In genomic region chr7:73422223-73423113, GRCm38 (mm10) we compare ENCODE assay signal across 8 mouse cellular contexts. TPM values are rescaled to one million over a fixed set of nuclear protein-coding genes. Genes with fewer than 3 reads are reported as not detected.
DNase-seq lines count a peak whose midpoint lies in the region; ATAC-seq and TF ChIP-seq lines count a peak whose summit lies in the region.

No protein-coding gene starts in this region.

- H3K79me2 ChIP-seq in heart, adult 2 months (replicated peaks; ENCODE audit: control insufficient read depth, insufficient read depth, low read length) = no peaks in the 10 kb centered on the region

- no peaks in the 10 kb centered on the region for H3K9me3 ChIP-seq in heart, embryonic 11.5 days (replicated peaks; ENCODE audit: control insufficient read depth, low read length)
- H3K9me3 ChIP-seq in forebrain, embryonic 11.5 days (ENCODE audit: control insufficient read depth, low read length) = no peaks in the 10 kb centered on the region
- H3K9me3 ChIP-seq in hindbrain, embryonic 13.5 days = no peaks in the 10 kb centered on the region

- no peak for ATAC-seq in heart, embryonic 11.5 days (replicated peaks; ENCODE audit: insufficient number of reproducible peaks, low FRiP score, low TSS enrichment)
- peak; percentile 34 for ATAC-seq in forebrain, embryonic 11.5 days (replicated peaks; ENCODE audit: low FRiP score)
- ATAC-seq in hindbrain, embryonic 13.5 days (ENCODE audit: low FRiP score) = no peak

- no peaks in the 10 kb centered on the region for H3K27me3 ChIP-seq in heart, adult 2 months (ENCODE audit: control insufficient read depth, insufficient read depth, low read length)
- H3K27me3 ChIP-seq in heart, embryonic 11.5 days (ENCODE audit: control insufficient read depth, insufficient read depth, low read length) = no peaks in the 10 kb centered on the region
- H3K27me3 ChIP-seq in forebrain, embryonic 11.5 days (ENCODE audit: control insufficient read depth, insufficient read depth, low read length) = no peaks in the 10 kb centered on the region
- no peaks in the 10 kb centered on the region for H3K27me3 ChIP-seq in hindbrain, embryonic 13.5 days
- H3K27me3 ChIP-seq in small intestine, adult 2 months (ENCODE audit: control insufficient read depth, insufficient read depth, low read length) = no peaks in the 10 kb centered on the region

- no peak overlapping the region for H3K4me2 ChIP-seq in heart, embryonic 11.5 days
- no peak overlapping the region for H3K4me2 ChIP-seq in forebrain, embryonic 11.5 days (ENCODE audit: low read depth, low read length, severe bottlenecking)
- H3K4me2 ChIP-seq in hindbrain, embryonic 13.5 days = no peak overlapping the region

- TF ChIP-seq POLR2A in heart, adult 2 months (IDR thresholded peaks at IDR 0.05; ENCODE audit: insufficient read depth, low read depth, low read length) = no peak
- TF ChIP-seq POLR2A in small intestine, adult 2 months (IDR thresholded peaks at IDR 0.05; ENCODE audit: low read depth, low read length) = no peak

- peak; percentile 73 to 74 for DNase-seq in heart, adult 2 months
- DNase-seq in c-Kit-positive CD71-positive TER-119-negative erythroid progenitor cells, embryonic 14.5 days (ENCODE audit: low read depth) = peak; percentile 54
- peak; percentile 85 for DNase-seq in forebrain, embryonic 11.5 days (ENCODE audit: low spot score)
- peak; percentile 89 for DNase-seq in left cerebral cortex, adult 11 months (ENCODE audit: low spot score)
- peak; percentile 84 for DNase-seq in mesoderm, embryonic 11.5 days (ENCODE audit: low read depth, low spot score)

- TF ChIP-seq EP300 in heart, adult 2 months (IDR thresholded peaks at IDR 0.05; ENCODE audit: insufficient read depth, low read depth, low read length) = peak; percentile 73; the same call in 1 of the 2 replicates

- H3K4me3 ChIP-seq in heart, adult 2 months = no peak overlapping the region
- H3K4me3 ChIP-seq in heart, embryonic 11.5 days (ENCODE audit: low read depth, low read length) = no peak overlapping the region
- no peak overlapping the region for H3K4me3 ChIP-seq in forebrain, embryonic 11.5 days (ENCODE audit: low read depth, low read length)
- H3K4me3 ChIP-seq in hindbrain, embryonic 13.5 days = no peak overlapping the region
- no peak overlapping the region for H3K4me3 ChIP-seq in small intestine, adult 2 months (ENCODE audit: low read depth, low read length)

- WGBS in heart, adult 2 months = 36% methylated on average over 12 of the region's 12 CpGs
- 33% methylated on average over 12 of the region's 12 CpGs for WGBS in heart, embryonic 11.5 days (ENCODE audit: insufficient replicate concordance)
- WGBS in forebrain, embryonic 11.5 days = 31% methylated on average over 12 of the region's 12 CpGs
- 20% methylated on average over 12 of the region's 12 CpGs for WGBS in hindbrain, embryonic 13.5 days
- 31% methylated on average over 12 of the region's 12 CpGs for WGBS in small intestine, adult 2 months

- no peak overlapping the region for H3K9ac ChIP-seq in heart, adult 2 months (ENCODE audit: low read depth, low read length)
- H3K9ac ChIP-seq in heart, embryonic 11.5 days (ENCODE audit: low read depth, low read length) = no peak overlapping the region
- no peak overlapping the region for H3K9ac ChIP-seq in forebrain, embryonic 11.5 days (ENCODE audit: low read length)
- 0 out of 2 replicates have a peak overlapping the region, but pooled peaks have one; percentile 25 for H3K9ac ChIP-seq in hindbrain, embryonic 13.5 days

- no peak overlapping the region for H3K27ac ChIP-seq in heart, adult 2 months
- no peak overlapping the region for H3K27ac ChIP-seq in heart, embryonic 11.5 days (ENCODE audit: low read depth, low read length)
- no peak overlapping the region for H3K27ac ChIP-seq in forebrain, embryonic 11.5 days (ENCODE audit: low read depth, low read length)
- peak overlapping the region; percentile 73; the same call in 1 of the 2 replicates for H3K27ac ChIP-seq in hindbrain, embryonic 13.5 days
- no peak overlapping the region for H3K27ac ChIP-seq in small intestine, adult 2 months (ENCODE audit: insufficient read depth, low read depth, low read length)

- peak; percentile 87 for TF ChIP-seq CTCF in heart, adult 2 months (IDR thresholded peaks at IDR 0.05)
- TF ChIP-seq CTCF in small intestine, adult 2 months (IDR thresholded peaks at IDR 0.05; ENCODE audit: extremely low read depth, insufficient read length, insufficient replicate concordance, low read depth, low read length) = peak; percentile 84; the same call in 1 of the 2 replicates

- H3K36me3 ChIP-seq in heart, adult 2 months (ENCODE audit: control insufficient read depth, insufficient read depth, low read length) = no peaks in the 10 kb centered on the region
- peaks cover 5% of the 10 kb centered on the region; the same call in 1 of the 2 replicates for H3K36me3 ChIP-seq in heart, embryonic 11.5 days (ENCODE audit: control insufficient read depth, insufficient read depth, low read length)
- H3K36me3 ChIP-seq in forebrain, embryonic 11.5 days (ENCODE audit: control insufficient read depth, insufficient read depth, low read length) = peaks cover 6% of the 10 kb centered on the region; the same call in 1 of the 2 replicates
- H3K36me3 ChIP-seq in hindbrain, embryonic 13.5 days = peaks cover 29% of the 10 kb centered on the region
- H3K36me3 ChIP-seq in small intestine, adult 2 months (ENCODE audit: control insufficient read depth, insufficient read depth, low read length) = peaks cover 7% of the 10 kb centered on the region

- peaks cover 10% of the 10 kb centered on the region for H3K4me1 ChIP-seq in heart, adult 2 months (ENCODE audit: control insufficient read depth, insufficient read depth, low read length)
- H3K4me1 ChIP-seq in heart, embryonic 11.5 days (ENCODE audit: control insufficient read depth, insufficient read depth, low read length) = peaks cover 8% of the 10 kb centered on the region
- H3K4me1 ChIP-seq in forebrain, embryonic 11.5 days (replicated peaks; ENCODE audit: control insufficient read depth, insufficient read depth, low read length) = peaks cover 5% of the 10 kb centered on the region; the same call in 1 of the 2 replicates
- H3K4me1 ChIP-seq in hindbrain, embryonic 13.5 days (replicated peaks) = peaks cover 67% of the 10 kb centered on the region
- H3K4me1 ChIP-seq in small intestine, adult 2 months (ENCODE audit: control insufficient read depth, insufficient read depth, insufficient read length, low read length) = no peaks in the 10 kb centered on the region

- intact Hi-C loops in heart, adult 2 months (cut with DNase I) = loop anchor here (2.0 kb wide), 2 partner anchors 46 to 1022 kb away; no protein-coding TSS in a partner anchor

RNA-seq across cellular contexts. Expression of gene Rgma, which starts 47.2 kb away (rescaled TPM):
- total RNA-seq in heart, adult 2 months (2021) = 10 to 100 TPM; 54.6 to 83.7 TPM
- 27.4 and 28.7 TPM in 2 replicates for polyA plus RNA-seq in heart, adult 2 months (2012; rRNA removed)
- 4.2 and 5.8 TPM in 2 replicates for polyA plus RNA-seq in heart, embryonic 11.5 days (2014; fragmentation: Nextera tagmentation; extraction: Ambion mirVana)
- 37.0 and 40.5 TPM in 2 replicates for polyA plus RNA-seq in forebrain, embryonic 11.5 days (2014; fragmentation: Nextera tagmentation; extraction: Ambion mirVana)
- polyA plus RNA-seq in hindbrain, embryonic 13.5 days (2015; fragmentation: Nextera tagmentation; extraction: Ambion mirVana) = 40.0 and 41.1 TPM in 2 replicates
- polyA plus RNA-seq in small intestine, adult 2 months (2012; rRNA removed) = 10.8 and 11.1 TPM in 2 replicates
